In the genomic region with DNA sequence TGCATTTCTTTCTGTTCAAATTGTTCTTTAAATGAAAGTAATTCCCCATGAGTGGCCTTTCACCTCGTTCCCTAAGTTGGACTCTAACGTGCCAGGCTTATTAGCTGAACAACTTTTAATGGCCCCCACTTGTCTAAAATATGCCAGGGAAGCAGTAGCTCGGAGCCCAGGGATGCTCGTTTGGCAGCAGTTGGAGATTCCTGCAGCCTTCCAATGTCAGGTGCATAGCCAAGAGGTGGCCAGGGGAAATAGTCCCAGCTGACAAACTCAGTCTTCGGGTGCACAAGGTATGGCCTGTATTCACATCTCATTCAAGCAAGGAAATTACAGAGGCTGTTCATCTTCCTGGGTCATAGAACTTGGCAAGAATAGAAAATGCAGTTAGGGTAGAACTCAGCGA, we compare ENCODE assay signal across 18 mouse cellular contexts.
DNase-seq lines count a peak whose midpoint lies in the region; ATAC-seq and TF ChIP-seq lines count a peak whose summit lies in the region.
"Had no signal": no experiment of that assay in that cellular context is flagged by ENCODE, and none has a peak within 500 bp of the region (broad histone marks: within the 10 kb centered on the region; RNA-seq: fewer than 3 reads in every experiment).

No protein-coding gene starts in this region.

- no peak overlapping the region for H3K27ac ChIP-seq in heart, embryonic 10.5 days
- no peak overlapping the region for H3K27ac ChIP-seq in heart, embryonic 12.5 days (ENCODE audit: poor library complexity, severe bottlenecking)
- H3K27ac ChIP-seq in gastrocnemius, adult 2 months: no peak overlapping the region
- H3K27ac ChIP-seq: embryonic facial prominence, embryonic 13.5 days; forebrain, embryonic 12.5 days; heart, embryonic 13.5 days; hindbrain, embryonic 12.5 days had no signal

- TF ChIP-seq CTCF in gastrocnemius, adult 2 months (IDR thresholded peaks at IDR 0.05): no peak

- H3K9ac ChIP-seq in heart, embryonic 12.5 days: no peak overlapping the region
- H3K9ac ChIP-seq: embryonic facial prominence, embryonic 13.5 days; forebrain, embryonic 12.5 days; forebrain, postnatal 0 days; heart, embryonic 13.5 days; hindbrain, embryonic 12.5 days had no signal

- intact Hi-C loops in gastrocnemius, adult 2 months (cut with DNase I): no loop called here

- no peaks in the 10 kb centered on the region for H3K9me3 ChIP-seq in heart, embryonic 10.5 days
- H3K9me3 ChIP-seq in heart, embryonic 12.5 days (replicated peaks): no peaks in the 10 kb centered on the region
- H3K9me3 ChIP-seq: embryonic facial prominence, embryonic 13.5 days; forebrain, embryonic 12.5 days; G1E; heart, embryonic 13.5 days; hindbrain, embryonic 12.5 days had no signal

- no peaks in the 10 kb centered on the region for H3K27me3 ChIP-seq in heart, embryonic 10.5 days (ENCODE audit: insufficient read depth, poor library complexity, severe bottlenecking)
- H3K27me3 ChIP-seq in heart, embryonic 12.5 days (replicated peaks): no peaks in the 10 kb centered on the region
- H3K27me3 ChIP-seq: embryonic facial prominence, embryonic 13.5 days; forebrain, embryonic 12.5 days; heart, embryonic 13.5 days; hindbrain, embryonic 12.5 days had no signal

- no peak for ATAC-seq in heart, embryonic 12.5 days (ENCODE audit: insufficient number of reproducible peaks, low FRiP score)
- ATAC-seq: forebrain, postnatal 0 days; inflammation-experienced regulatory T-cells, adult 6 months; intestine, postnatal 0 days had no signal

- H3K36me3 ChIP-seq in heart, embryonic 10.5 days: peaks cover 4% of the 10 kb centered on the region; the same call in 1 of the 2 replicates
- 0 out of 2 replicates have a peak, but pooled peaks cover 2% of the 10 kb centered on the region for H3K36me3 ChIP-seq in heart, embryonic 12.5 days
- H3K36me3 ChIP-seq: hindbrain, embryonic 12.5 days had no signal

- peak; percentile 45 for DNase-seq in heart, embryonic 10.5 days (ENCODE audit: low spot score)
- peak; percentile 36 to 50 for DNase-seq in cerebellum, adult 18-20 months
- peak; percentile 45 for DNase-seq in cerebellum, adult 9-10 months
- DNase-seq in embryo, embryonic 9.5 days (ENCODE audit: extremely low spot score): no peak
- DNase-seq in gastrocnemius, adult 2 months: no peak
- DNase-seq: adrenal gland, postnatal 10 days; forebrain, postnatal 0 days; gastrocnemius, postnatal 25 days; heart, postnatal 4 days; kidney, adult 8-10 months had no signal

- no peak overlapping the region for H3K4me2 ChIP-seq in heart, embryonic 12.5 days
- H3K4me2 ChIP-seq: embryonic facial prominence, embryonic 13.5 days; forebrain, embryonic 12.5 days; heart, embryonic 13.5 days; hindbrain, embryonic 12.5 days had no signal

- H3K4me3 ChIP-seq in heart, embryonic 10.5 days: no peak overlapping the region
- H3K4me3 ChIP-seq in heart, embryonic 12.5 days: no peak overlapping the region
- no peak overlapping the region for H3K4me3 ChIP-seq in gastrocnemius, adult 2 months
- H3K4me3 ChIP-seq: embryonic facial prominence, embryonic 13.5 days; forebrain, embryonic 12.5 days; heart, embryonic 13.5 days; hindbrain, embryonic 12.5 days had no signal

- 87% methylated on average over 6 of the region's 6 CpGs for WGBS in heart, embryonic 10.5 days
- 80% methylated on average over 6 of the region's 6 CpGs for WGBS in heart, embryonic 12.5 days

- H3K4me1 ChIP-seq in heart, embryonic 10.5 days: peaks cover 11% of the 10 kb centered on the region
- peaks cover 35% of the 10 kb centered on the region for H3K4me1 ChIP-seq in heart, embryonic 12.5 days (replicated peaks)
- H3K4me1 ChIP-seq: forebrain, embryonic 12.5 days; hindbrain, embryonic 12.5 days had no signal

Comparison
In these comparisons a context has a peak if more than half of its experiments do, and no peak if none do; other contexts are left out.
1. DNase-seq: peak in heart, embryonic 10.5 days (single experiment), cerebellum, adult 18-20 months (2 of 2) and cerebellum, adult 9-10 months (single experiment); none in embryo, embryonic 9.5 days (single experiment) and gastrocnemius, adult 2 months (single experiment).